Mouse (Mus musculus) hindbrain, embryonic 10.5 days (tissue): ENCODE results near the gene Fibcd1. TPM values are rescaled to one million over a fixed set of nuclear protein-coding genes. Genes with fewer than 3 reads are reported as not detected.

Experiments used
- DNase-seq: peaks from one replicate; pipeline ENCODE4 v3.0.0-alpha.2; 2017; ENCODE audit warnings: low spot score
- H3K27ac ChIP-seq: fragments of 300-500 bp; sonication (generic); 2 replicates; pipeline ENCODE4 v1.5.1; 2016; ENCODE audit warnings: mild to moderate bottlenecking, moderate library complexity
- H3K27me3 ChIP-seq: fragments of 300-500 bp; sonication (generic); 2 replicates; pipeline ENCODE4 v1.6.1; 2016; ENCODE audit warnings: mild to moderate bottlenecking; ENCODE audit not compliant: poor library complexity, insufficient read depth, severe bottlenecking
- H3K36me3 ChIP-seq: fragments of 300-500 bp; sonication (generic); 2 replicates; pipeline ENCODE4 v1.6.1; 2016; ENCODE audit warnings: mild to moderate bottlenecking, moderate library complexity
- H3K4me1 ChIP-seq: fragments of 300-500 bp; sonication (generic); replicated peaks from 2 replicates; pipeline ENCODE4 v1.6.1; 2016; ENCODE audit warnings: mild to moderate bottlenecking
- H3K4me3 ChIP-seq: fragments of 300-500 bp; sonication (generic); 2 replicates; pipeline ENCODE4 v1.5.1; 2016; ENCODE audit warnings: mild to moderate bottlenecking, moderate library complexity
- H3K9me3 ChIP-seq: fragments of 300-500 bp; sonication (generic); 2 replicates; pipeline ENCODE4 v1.6.1; 2016; ENCODE audit warnings: mild to moderate bottlenecking, moderate library complexity
- WGBS: fragments of 180-500 bp; shearing (Covaris S2); methylation state at CpG from one replicate; pipeline ENCODE4 v1.1.7; 2016; 5-methylcytosine and 5-hydroxymethylcytosine counted together
- polyA plus RNA-seq: library from polyadenylated mRNA; unstranded; fragments of >200 nt; fragmentation: Nextera tagmentation; extraction: Ambion mirVana; gene quantifications from 2 replicates; pipeline ENCODE4 v1.2.1, GENCODE M21; 2016

The Fibcd1 gene
- polyA plus RNA-seq, 1 experiment from 2014 or later: 2.0 TPM

- 22% methylated on average over 6 of the region's 6 CpGs for WGBS
- peaks cover 60% of the 10 kb centered on the region for H3K27me3 ChIP-seq
- H3K9me3 ChIP-seq: no peaks in the 10 kb centered on the region
- H3K36me3 ChIP-seq: no peaks in the 10 kb centered on the region
- H3K4me1 ChIP-seq: peaks cover 70% of the 10 kb centered on the region
- DNase-seq: no peak
- no peak overlapping the region for H3K4me3 ChIP-seq
- peak overlapping the region; percentile 5; the same call in 1 of the 2 replicates for H3K27ac ChIP-seq
These were observed 2.1 kb upstream of the Fibcd1 start for GRCm38 (mm10) chr2:31847908-31848307.

- H3K9me3 ChIP-seq: no peaks in the 10 kb centered on the region
- peaks cover 66% of the 10 kb centered on the region for H3K4me1 ChIP-seq
- no peaks in the 10 kb centered on the region for H3K36me3 ChIP-seq
- peak; percentile 38 for DNase-seq
- peak overlapping the region; percentile 74 for H3K27ac ChIP-seq
- WGBS: 4% methylated on average over 35 of the region's 35 CpGs
- H3K4me3 ChIP-seq: peak overlapping the region; percentile 67
- H3K27me3 ChIP-seq: peaks cover 68% of the 10 kb centered on the region
These were observed 1.2 kb upstream of the Fibcd1 start for GRCm38 (mm10) chr2:31846692-31847660.

GRCm38 (mm10) chr2:31845512-31845895, 301 bp downstream of the Fibcd1 start:
- 2% methylated on average over 26 of the region's 26 CpGs for whole genome bisulfite sequencing
- H3K27me3 ChIP-seq: peaks cover 76% of the 10 kb centered on the region
- peak; percentile 24 for DNase-seq

GRCm38 (mm10) chr2:31844729-31845136, 1.1 kb downstream of the Fibcd1 start:
- peak overlapping the region; percentile 67 for H3K4me3 ChIP-seq
- 6% methylated on average over 10 of the region's 10 CpGs for WGBS

More at GRCm38 (mm10) chr2:31845512-31845895, 301 bp downstream of the Fibcd1 start:
- H3K9me3 ChIP-seq: no peaks in the 10 kb centered on the region
- H3K36me3 ChIP-seq: no peaks in the 10 kb centered on the region
- H3K4me1 ChIP-seq: peaks cover 53% of the 10 kb centered on the region
- H3K4me3 ChIP-seq: peak overlapping the region; percentile 67
- H3K27ac ChIP-seq: peak overlapping the region; percentile 74

GRCm38 (mm10) chr2:31838868-31839267, 6.9 kb downstream of the Fibcd1 start:
- Histone ChIP-seq H3K4me3 (no peak overlapping the region), H3K4me1 (peaks cover 47% of the 10 kb centered on the region), H3K27ac (no peak overlapping the region), H3K36me3 (no peaks in the 10 kb centered on the region), H3K9me3 (no peaks in the 10 kb centered on the region), H3K27me3 (peaks cover 74% of the 10 kb centered on the region)
- 52% methylated on average over 1 of the region's 1 CpGs for WGBS
- DNase-seq: no peak

More at GRCm38 (mm10) chr2:31844729-31845136, 1.1 kb downstream of the Fibcd1 start:
- peaks cover 50% of the 10 kb centered on the region for H3K4me1 ChIP-seq
- DNase-seq: peak; percentile 29
- no peaks in the 10 kb centered on the region for H3K9me3 ChIP-seq
- peaks cover 84% of the 10 kb centered on the region for H3K27me3 ChIP-seq
- no peaks in the 10 kb centered on the region for H3K36me3 ChIP-seq
- H3K27ac ChIP-seq: no peak overlapping the region

- peaks cover 45% of the 10 kb centered on the region for H3K4me1 ChIP-seq
- H3K36me3 ChIP-seq: no peaks in the 10 kb centered on the region
- no peaks in the 10 kb centered on the region for H3K9me3 ChIP-seq
- H3K27me3 ChIP-seq: peaks cover 58% of the 10 kb centered on the region
- no peak overlapping the region for H3K27ac ChIP-seq
- 38% methylated on average over 6 of the region's 6 CpGs for WGBS
- no peak for DNase-seq
- no peak overlapping the region for H3K4me3 ChIP-seq
These were observed 8.8 kb downstream of the Fibcd1 start for GRCm38 (mm10) chr2:31836985-31837384.

- peaks cover 49% of the 10 kb centered on the region for H3K27me3 ChIP-seq
- WGBS: 62% methylated on average over 10 of the region's 10 CpGs
These were observed 9.7 kb downstream of the Fibcd1 start for GRCm38 (mm10) chr2:31836091-31836490.

GRCm38 (mm10) chr2:31828311-31828825, 17.4 kb downstream of the Fibcd1 start:
- peaks cover 10% of the 10 kb centered on the region for H3K27me3 ChIP-seq
- no peaks in the 10 kb centered on the region for H3K36me3 ChIP-seq
- H3K4me3 ChIP-seq: no peak overlapping the region
- peak overlapping the region; percentile 46; the same call in 1 of the 2 replicates for H3K27ac ChIP-seq
- WGBS: 11% methylated on average over 4 of the region's 4 CpGs
- no peak for DNase-seq
- no peaks in the 10 kb centered on the region for H3K9me3 ChIP-seq
- H3K4me1 ChIP-seq: peaks cover 49% of the 10 kb centered on the region

More at GRCm38 (mm10) chr2:31836091-31836490, 9.7 kb downstream of the Fibcd1 start:
- H3K4me3 ChIP-seq: no peak overlapping the region
- peaks cover 45% of the 10 kb centered on the region for H3K4me1 ChIP-seq
- H3K9me3 ChIP-seq: no peaks in the 10 kb centered on the region
- DNase-seq: no peak
- H3K27ac ChIP-seq: peak overlapping the region; percentile 13; the same call in 1 of the 2 replicates
- no peaks in the 10 kb centered on the region for H3K36me3 ChIP-seq

GRCm38 (mm10) chr2:31827877-31828276, 17.9 kb downstream of the Fibcd1 start:
- no peak overlapping the region for H3K4me3 ChIP-seq
- DNase-seq: no peak
- H3K27me3 ChIP-seq: peaks cover 15% of the 10 kb centered on the region
- no peaks in the 10 kb centered on the region for H3K36me3 ChIP-seq
- H3K4me1 ChIP-seq: peaks cover 54% of the 10 kb centered on the region
- H3K27ac ChIP-seq: peak overlapping the region; percentile 46; the same call in 1 of the 2 replicates
- WGBS: 70% methylated on average over 7 of the region's 7 CpGs
- H3K9me3 ChIP-seq: no peaks in the 10 kb centered on the region

- WGBS: 88% methylated on average over 14 of the region's 14 CpGs
- no peak for DNase-seq
- Histone ChIP-seq H3K27ac (peak overlapping the region; percentile 41; the same call in 1 of the 2 replicates), H3K27me3 (peaks cover 29% of the 10 kb centered on the region), H3K9me3 (no peaks in the 10 kb centered on the region), H3K4me1 (peaks cover 63% of the 10 kb centered on the region), H3K4me3 (no peak overlapping the region), H3K36me3 (no peaks in the 10 kb centered on the region)
These were observed 19.4 kb downstream of the Fibcd1 start for GRCm38 (mm10) chr2:31826094-31827085.

GRCm38 (mm10) chr2:31825469-31825911, 20.3 kb downstream of the Fibcd1 start:
- Histone ChIP-seq H3K9me3 (no peaks in the 10 kb centered on the region), H3K27me3 (peaks cover 34% of the 10 kb centered on the region), H3K4me1 (peaks cover 59% of the 10 kb centered on the region), H3K27ac (no peak overlapping the region), H3K36me3 (no peaks in the 10 kb centered on the region), H3K4me3 (no peak overlapping the region)
- 87% methylated on average over 16 of the region's 16 CpGs for WGBS
- no peak for DNase-seq
